Mouse (Mus musculus) erythroblast, embryonic 14.5 days (primary cell): Measurements from ENCODE around the gene Ascl3.

Experiments used
- GATA1 ChIP-seq: IDR thresholded peaks from 2 replicates; pipeline ENCODE4 v1.6.1; 2012; ENCODE audit warnings: low read length, inconsistent platforms, mixed read lengths
- TAL1 ChIP-seq: IDR thresholded peaks from 3 replicates; pipeline ENCODE4 v1.6.1; 2012; ENCODE audit warnings: low read length, inconsistent platforms, mixed read lengths

GRCm38 (mm10) chr7:109713434-109713982 is 18.0 kb downstream of the Ascl3 start:
- no peak for TF ChIP-seq GATA1
- no peak for TF ChIP-seq TAL1
